Mouse (Mus musculus): Measurements from ENCODE around the gene Gm3558. TPM values are rescaled to one million over a fixed set of nuclear protein-coding genes. Genes with fewer than 3 reads are reported as not detected.
"Not testable (repeated sequence)": the region's sequence is repeated elsewhere in the genome, so short reads cannot be mapped to it uniquely, and the experiment has no call there.

Gm3558 gene
- polyA plus RNA-seq (2012; rRNA removed) = 1.8 and 2.1 TPM in 2 replicates

DNA sequence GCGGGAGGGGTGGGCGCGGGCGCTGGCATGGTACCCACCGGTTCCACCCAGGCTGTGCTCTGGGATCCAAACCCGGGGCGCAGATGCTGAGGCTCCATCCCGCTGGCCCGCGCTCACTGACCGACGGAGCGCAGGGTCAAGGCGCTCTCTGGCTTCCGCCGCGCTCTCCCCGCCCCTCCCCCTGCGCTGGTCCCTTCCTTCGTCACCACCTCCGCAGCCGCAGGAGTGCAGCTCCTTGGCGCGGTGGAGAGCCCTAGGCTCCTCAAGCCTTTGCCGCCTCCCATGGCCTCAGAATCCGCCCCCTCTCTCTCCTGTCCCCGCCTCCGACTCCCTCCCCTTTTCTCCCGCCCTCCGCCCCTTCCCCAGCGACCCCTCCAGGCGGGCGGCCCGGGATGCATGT lies at the start of gene Gm3558:
Gm3558 (minus strand) TSS at position 185 of the 400 bp plus-strand sequence.
- H3K27ac ChIP-seq (ENCODE audit: insufficient read depth, low read length); H3K4me1 ChIP-seq (ENCODE audit: control insufficient read depth, insufficient read depth, low read length): not testable (repeated sequence)
- H3K4me3 ChIP-seq (ENCODE audit: insufficient read depth, low read length) = peak within 1 kb of the TSS; percentile 25; the same call in 1 of the 2 replicates

DNA sequence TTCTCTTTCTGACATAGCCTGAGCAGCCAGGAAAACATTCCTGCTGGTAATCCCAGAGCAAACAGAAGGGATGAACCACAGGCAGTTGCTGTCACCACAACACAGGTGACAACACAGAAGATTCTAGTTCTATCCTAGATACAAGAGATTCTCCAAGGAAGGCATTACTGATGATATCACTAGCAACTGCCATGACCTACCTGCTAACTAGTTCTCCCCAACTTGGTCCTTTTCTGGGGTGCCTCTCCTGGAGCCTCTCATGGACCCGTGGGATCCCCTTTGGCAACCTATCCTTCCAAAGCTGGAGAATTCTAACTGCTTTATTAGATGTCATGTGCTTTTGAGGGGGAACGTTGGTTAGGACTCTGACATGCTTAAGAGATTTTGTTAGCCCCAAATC lies 27.1 kb upstream of the Gm3558 start, which contains the start of gene Gm10338:
Gm10338 (minus strand) TSS at position 101 of the 400 bp plus-strand sequence.
- H3K27ac ChIP-seq (ENCODE audit: insufficient read depth, low read length); H3K4me3 ChIP-seq (ENCODE audit: insufficient read depth, low read length); H3K4me1 ChIP-seq (ENCODE audit: control insufficient read depth, insufficient read depth, low read length): not testable (repeated sequence)

GRCm38 (mm10) chr14:7567890-7568289 lies 476 bp downstream of the Gm3558 start:
- peak overlapping the region; percentile 25; the same call in 1 of the 2 replicates for H3K4me3 ChIP-seq (ENCODE audit: insufficient read depth, low read length)
- not testable (repeated sequence) for H3K27ac ChIP-seq (ENCODE audit: insufficient read depth, low read length); H3K4me1 ChIP-seq (ENCODE audit: control insufficient read depth, insufficient read depth, low read length)

DNA sequence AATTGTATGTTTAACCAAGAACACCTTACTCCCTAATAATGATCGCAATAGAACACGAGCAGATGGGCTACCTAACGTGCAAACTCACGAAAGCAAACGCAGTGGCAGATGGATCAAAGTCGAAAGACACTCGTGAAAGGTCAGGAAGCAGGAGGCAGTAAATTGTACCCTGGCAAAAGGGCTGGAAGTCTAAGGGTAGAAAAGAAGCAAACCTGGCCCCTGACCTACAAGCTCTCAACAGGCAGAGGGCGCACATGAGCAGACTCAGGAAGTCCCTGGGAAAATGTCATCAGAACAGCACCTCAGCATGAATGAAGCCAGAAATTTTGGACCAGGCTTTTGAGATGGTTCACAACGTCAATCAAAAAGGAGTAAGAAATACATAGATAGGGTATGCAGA lies 1.1 kb downstream of the Gm3558 start:
- not testable (repeated sequence) for H3K27ac ChIP-seq (ENCODE audit: insufficient read depth, low read length); H3K4me1 ChIP-seq (ENCODE audit: control insufficient read depth, insufficient read depth, low read length); H3K4me3 ChIP-seq (ENCODE audit: insufficient read depth, low read length)

Other genes starting within 250 kb of the Gm3558 start
- not detected in 2 replicates for gene Gm5797, start 236.2 kb downstream of the Gm3558 start, polyA plus RNA-seq (2012; rRNA removed)
- gene Gm8374, start 203.4 kb downstream of the Gm3558 start, polyA plus RNA-seq (2012; rRNA removed) = not detected in 2 replicates
- not detected in 2 replicates for gene Gm3755, start 117.6 kb downstream of the Gm3558 start, polyA plus RNA-seq (2012; rRNA removed)
- gene Gm3752, start 84.8 kb downstream of the Gm3558 start, polyA plus RNA-seq (2012; rRNA removed) = 0.68 and 0.73 TPM in 2 replicates
- gene Gm10338, start 27.0 kb upstream of the Gm3558 start, polyA plus RNA-seq (2012; rRNA removed) = not detected in 2 replicates
- not detected in 2 replicates for gene Gm10128, start 75.4 kb upstream of the Gm3558 start, polyA plus RNA-seq (2012; rRNA removed)
- gene Gm26661, start 223.0 kb upstream of the Gm3558 start, polyA plus RNA-seq (2012; rRNA removed) = not detected in 2 replicates
- 35.4 and 36.0 TPM in 2 replicates for gene Flnb, start 249.4 kb upstream of the Gm3558 start, polyA plus RNA-seq (2012; rRNA removed)